Mouse (Mus musculus) heart, adult 10 weeks (tissue): ENCODE results near the gene Tekt4. TPM values are rescaled to one million over a fixed set of nuclear protein-coding genes. Genes with fewer than 3 reads are reported as not detected.

Source experiments
- polyA plus RNA-seq: library from polyadenylated mRNA; stranded (reverse); fragments of 350-450 nt; fragmentation: Illumina TruSeq; extraction: RNeasy Lipid Tissue Mini Kit (QIAGEN cat#74804); gene quantifications from one replicate; pipeline ENCODE4 v1.2.3, GENCODE M21; 2014; ENCODE audit warnings: low read depth, low replicate concordance

Tekt4 gene
- 0.29 TPM for polyA plus RNA-seq

DNA sequence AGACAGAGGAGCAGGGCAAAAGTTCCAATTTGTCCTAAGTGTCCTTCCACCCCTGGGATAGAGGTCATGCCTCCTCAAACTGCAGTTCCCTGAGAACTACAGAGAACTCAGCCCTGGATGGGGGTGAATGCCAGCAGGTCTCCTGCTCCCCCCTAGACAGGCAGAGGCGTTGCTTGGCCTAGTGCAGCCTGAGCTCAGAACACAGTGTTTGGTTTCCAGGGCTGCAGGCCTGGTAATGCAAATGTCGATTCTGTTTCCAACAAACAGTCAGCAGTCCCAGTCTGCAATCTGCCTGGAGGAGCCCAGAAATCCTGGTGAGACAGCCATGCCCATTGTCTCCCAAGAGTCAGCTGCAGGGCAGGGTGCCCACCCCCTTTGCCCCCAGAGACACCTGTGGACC lies at the start of gene Tekt4:
Tekt4 (plus strand) TSS at position 344 of the 400 bp plus-strand sequence.

DNA sequence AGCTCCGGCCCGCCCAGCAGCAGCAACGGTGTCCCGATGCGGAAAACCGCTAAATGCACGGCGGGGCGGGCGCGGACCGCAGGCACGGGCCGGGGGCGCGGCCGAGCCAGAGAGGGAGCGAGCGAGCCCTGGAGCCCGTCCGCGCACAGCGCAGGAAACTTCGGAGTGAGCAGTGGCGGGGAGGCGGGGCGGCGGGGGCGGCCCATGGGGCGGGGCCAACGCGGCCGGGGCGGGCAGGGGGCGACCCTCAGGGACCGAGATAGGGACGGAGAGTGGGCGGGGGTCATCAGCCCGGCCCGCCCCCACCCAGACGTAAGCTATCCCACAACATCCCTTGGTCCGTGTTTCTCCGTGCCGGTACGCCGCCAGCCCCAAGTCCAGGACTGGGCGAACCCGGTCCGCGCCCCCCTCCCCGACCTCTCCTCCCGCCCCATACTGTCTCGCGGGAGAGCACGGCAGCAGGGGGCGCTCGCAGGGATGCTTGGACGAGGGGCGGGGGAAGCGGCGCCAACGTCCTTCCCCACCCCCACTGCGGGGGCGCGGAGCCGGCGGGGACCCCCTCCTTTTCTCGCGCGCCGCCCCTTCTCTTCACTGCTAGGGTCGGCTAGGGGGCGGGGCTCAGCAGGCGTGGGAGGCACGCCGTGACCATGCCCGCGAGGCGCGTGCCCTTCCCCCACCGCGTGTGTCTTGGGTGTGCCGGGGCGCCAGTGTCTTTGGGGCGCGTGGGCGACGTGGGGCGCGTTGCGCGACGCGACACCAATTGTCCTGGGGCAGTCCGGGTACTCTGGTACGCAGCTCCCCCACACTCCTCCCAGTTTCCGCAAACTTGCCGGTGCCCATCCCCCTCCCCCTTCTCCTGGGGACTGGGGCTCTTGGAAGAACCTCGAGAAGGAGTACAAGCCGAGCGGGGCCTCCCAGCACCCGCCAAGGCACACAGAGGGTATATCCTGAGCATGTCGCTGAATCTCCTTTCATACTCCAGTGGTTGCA lies 20.5 kb upstream of the Tekt4 start, which contains the start of gene Cacna1h:
Cacna1h (minus strand) TSS at position 167 of the 990 bp plus-strand sequence.

DNA sequence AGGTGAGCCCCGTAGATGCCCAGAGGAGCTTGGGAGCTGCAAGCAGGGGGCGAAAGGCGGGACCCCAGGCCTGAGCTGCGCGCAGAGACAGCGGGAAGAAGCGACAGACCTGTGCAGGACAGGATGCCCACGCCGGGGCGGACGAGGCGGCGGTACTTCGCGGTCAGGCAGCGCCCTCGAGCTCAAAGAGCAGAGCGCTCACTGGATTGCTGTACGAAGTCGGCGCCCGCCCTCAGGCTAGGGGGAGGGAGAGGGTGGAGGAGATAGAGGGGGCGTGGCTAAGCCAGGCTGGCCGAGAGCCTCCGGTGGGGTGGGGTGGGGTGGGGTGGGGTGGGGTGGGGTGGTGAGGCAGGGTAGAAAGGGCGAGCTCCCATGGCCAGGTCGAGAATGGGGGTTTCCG lies 42.6 kb downstream of the Tekt4 start, which contains the start of gene Sstr5:
Sstr5 (minus strand) TSS at position 276 of the 400 bp plus-strand sequence.

Other genes starting within 250 kb of the Tekt4 start
- 18.7 TPM for gene Gnptg, start 214.5 kb upstream of the Tekt4 start, polyA plus RNA-seq
- 9.7 TPM for gene Tsr3, start 214.4 kb upstream of the Tekt4 start, polyA plus RNA-seq
- gene Baiap3, start 198.3 kb upstream of the Tekt4 start, polyA plus RNA-seq: 1.0 TPM
- 105 TPM for gene Ube2i, start 180.0 kb upstream of the Tekt4 start, polyA plus RNA-seq
- gene Prss34, start 156.2 kb upstream of the Tekt4 start, polyA plus RNA-seq: not detected
- not detected for gene Prss28, start 146.0 kb upstream of the Tekt4 start, polyA plus RNA-seq
- gene Prss29, start 136.0 kb upstream of the Tekt4 start, polyA plus RNA-seq: not detected
- 0.39 TPM for gene Tpsab1, start 109.1 kb upstream of the Tekt4 start, polyA plus RNA-seq
- gene Tpsb2, start 88.3 kb upstream of the Tekt4 start, polyA plus RNA-seq: 2.8 TPM
- not detected for gene Tpsg1, start 85.3 kb upstream of the Tekt4 start, polyA plus RNA-seq
- 13.6 TPM for gene Cacna1h, start 20.8 kb upstream of the Tekt4 start, polyA plus RNA-seq
- gene Sstr5, start 42.7 kb downstream of the Tekt4 start, polyA plus RNA-seq: not detected
- 0.42 TPM for gene Sox8, start 116.1 kb downstream of the Tekt4 start, polyA plus RNA-seq
- gene Lmf1, start 124.5 kb downstream of the Tekt4 start, polyA plus RNA-seq: 26.1 TPM